Mouse (Mus musculus): Measurements from ENCODE around the gene Sae1. TPM values are rescaled to one million over a fixed set of nuclear protein-coding genes. Genes with fewer than 3 reads are reported as not detected.

Sae1 gene
- total and polyA plus RNA-seq, 2 experiments from 2014 or later, result 41.7 to 101 TPM

DNA sequence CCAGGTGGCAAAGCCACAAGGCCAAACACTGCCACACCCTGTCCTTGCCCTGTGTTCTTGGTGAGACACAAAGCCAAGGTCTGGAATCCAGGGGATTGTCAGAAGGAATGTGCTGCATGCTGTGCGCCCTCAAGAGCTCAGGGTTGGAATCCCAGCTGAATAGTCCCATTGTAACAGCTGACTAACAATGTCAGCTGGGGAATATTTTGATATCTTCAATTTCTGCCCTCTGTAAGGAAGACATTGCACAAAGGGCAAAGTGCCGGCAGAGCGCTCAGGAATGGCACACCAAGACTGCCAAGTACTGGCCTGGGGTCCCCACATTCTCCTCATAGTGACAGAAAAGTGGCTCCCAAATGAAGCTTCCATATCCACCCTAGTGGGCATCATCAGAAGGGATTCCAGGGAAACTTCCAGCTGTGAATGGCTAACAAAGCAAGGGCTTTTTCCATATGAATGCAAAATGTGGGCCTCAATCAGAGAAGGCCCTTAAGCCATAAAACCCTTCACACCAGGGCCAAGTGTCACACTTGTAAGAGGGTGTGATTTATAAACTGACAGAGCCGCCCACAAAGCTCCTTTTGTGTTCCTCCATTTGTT is 22.6 kb downstream of the Sae1 start:
- peaks cover 4% of the 10 kb centered on the region; the same call in 1 of the 2 replicates for H3K4me1 ChIP-seq (ENCODE audit: control insufficient read depth, insufficient read depth)
- DNase-seq (ENCODE audit: low spot score) (no peak), ATAC-seq (ENCODE audit: insufficient read depth, low read depth) (peak; percentile 75)
- H3K4me2 ChIP-seq (ENCODE audit: low read depth, low read length), result no peak overlapping the region
- H3K9ac ChIP-seq (replicated peaks; ENCODE audit: low read depth, low read length), result no peak overlapping the region; the same call in 1 of the 2 replicates
- H3K27me3 ChIP-seq (ENCODE audit: control insufficient read depth, insufficient read depth, low read length), result no peaks in the 10 kb centered on the region
- TF ChIP-seq CTCF (IDR thresholded peaks at IDR 0.05; ENCODE audit: low read depth) (no peak; the same call in 1 of the 2 replicates), EP300 (IDR thresholded peaks at IDR 0.05; ENCODE audit: low read depth) (no peak)
- H3K4me3 ChIP-seq (ENCODE audit: low read depth, low read length), result no peak overlapping the region
- 40% methylated on average over 4 of the region's 4 CpGs for WGBS
- no peaks in the 10 kb centered on the region for H3K9me3 ChIP-seq (replicated peaks; ENCODE audit: control insufficient read depth, low read length)
- H3K27ac ChIP-seq (ENCODE audit: low read depth), result peak overlapping the region; percentile 67
- peaks cover 68% of the 10 kb centered on the region for H3K36me3 ChIP-seq (replicated peaks; ENCODE audit: control insufficient read depth, insufficient read depth, low read length)

DNA sequence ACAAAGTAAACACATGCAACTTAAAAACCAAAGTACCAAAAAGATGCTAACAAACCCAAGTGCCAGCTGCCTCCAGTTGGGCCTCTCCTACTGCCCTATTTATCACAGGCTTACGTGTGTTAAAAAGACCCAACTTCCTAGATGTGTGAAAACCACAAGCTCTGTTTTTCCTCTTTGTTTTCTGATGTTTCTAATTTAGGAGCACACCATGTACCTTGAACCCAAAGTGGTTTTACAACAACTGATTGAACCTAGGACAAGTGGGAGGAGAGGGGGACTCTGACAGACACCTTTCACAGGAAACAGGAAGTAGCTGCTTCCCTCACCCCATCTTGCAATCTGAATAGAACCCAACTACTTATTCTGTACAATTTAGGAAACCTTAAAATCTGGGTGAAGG is 23.3 kb downstream of the Sae1 start:
- Histone ChIP-seq H3K27ac (ENCODE audit: low read depth) (peak overlapping the region; percentile 67), H3K36me3 (replicated peaks; ENCODE audit: control insufficient read depth, insufficient read depth, low read length) (peaks cover 62% of the 10 kb centered on the region), H3K9me3 (replicated peaks; ENCODE audit: control insufficient read depth, low read length) (no peaks in the 10 kb centered on the region), H3K27me3 (ENCODE audit: control insufficient read depth, insufficient read depth, low read length) (no peaks in the 10 kb centered on the region), H3K4me1 (ENCODE audit: control insufficient read depth, insufficient read depth) (peaks cover 4% of the 10 kb centered on the region; the same call in 1 of the 2 replicates), H3K4me3 (ENCODE audit: low read depth, low read length) (no peak overlapping the region), H3K4me2 (ENCODE audit: low read depth, low read length) (no peak overlapping the region), H3K9ac (replicated peaks; ENCODE audit: low read depth, low read length) (no peak overlapping the region)
- 61% methylated on average over 1 of the region's 1 CpGs for WGBS
- no peak for ATAC-seq (ENCODE audit: insufficient read depth, low read depth)
- DNase-seq (ENCODE audit: low spot score), result no peak
- TF ChIP-seq EP300 (IDR thresholded peaks at IDR 0.05; ENCODE audit: low read depth), result no peak
- TF ChIP-seq CTCF (IDR thresholded peaks at IDR 0.05; ENCODE audit: low read depth), result no peak

DNA sequence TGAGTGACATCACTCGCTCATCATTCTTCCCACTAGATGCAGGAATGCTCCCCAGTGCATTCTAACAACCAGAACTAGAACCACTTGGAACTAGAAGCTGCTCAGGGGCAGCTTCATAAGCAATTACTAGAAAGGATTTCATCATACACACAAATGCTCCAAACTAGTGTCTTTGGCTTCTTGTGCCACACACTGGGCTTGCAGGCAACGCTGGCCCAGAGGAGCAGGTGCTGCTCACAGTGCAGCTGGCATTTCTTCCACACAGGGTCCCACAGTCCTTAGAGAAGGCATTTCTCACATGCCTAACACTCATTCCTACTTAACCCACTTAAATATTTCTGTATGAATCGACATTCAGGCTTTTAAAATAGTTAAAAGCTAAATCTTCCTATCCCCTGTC is 30.0 kb downstream of the Sae1 start:
- Histone ChIP-seq H3K4me2 (ENCODE audit: low read depth, low read length) (no peak overlapping the region), H3K4me1 (ENCODE audit: control insufficient read depth, insufficient read depth) (no peaks in the 10 kb centered on the region), H3K4me3 (ENCODE audit: low read depth, low read length) (no peak overlapping the region), H3K9me3 (replicated peaks; ENCODE audit: control insufficient read depth, low read length) (no peaks in the 10 kb centered on the region), H3K9ac (replicated peaks; ENCODE audit: low read depth, low read length) (no peak overlapping the region), H3K27me3 (ENCODE audit: control insufficient read depth, insufficient read depth, low read length) (no peaks in the 10 kb centered on the region), H3K36me3 (replicated peaks; ENCODE audit: control insufficient read depth, insufficient read depth, low read length) (peaks cover 59% of the 10 kb centered on the region), H3K27ac (ENCODE audit: low read depth) (no peak overlapping the region)
- TF ChIP-seq EP300 (IDR thresholded peaks at IDR 0.05; ENCODE audit: low read depth), result no peak
- TF ChIP-seq CTCF (IDR thresholded peaks at IDR 0.05; ENCODE audit: low read depth), result no peak
- no peak for DNase-seq (ENCODE audit: low spot score)
- ATAC-seq (ENCODE audit: insufficient read depth, low read depth), result no peak
- WGBS, result 72% methylated on average over 3 of the region's 3 CpGs

DNA sequence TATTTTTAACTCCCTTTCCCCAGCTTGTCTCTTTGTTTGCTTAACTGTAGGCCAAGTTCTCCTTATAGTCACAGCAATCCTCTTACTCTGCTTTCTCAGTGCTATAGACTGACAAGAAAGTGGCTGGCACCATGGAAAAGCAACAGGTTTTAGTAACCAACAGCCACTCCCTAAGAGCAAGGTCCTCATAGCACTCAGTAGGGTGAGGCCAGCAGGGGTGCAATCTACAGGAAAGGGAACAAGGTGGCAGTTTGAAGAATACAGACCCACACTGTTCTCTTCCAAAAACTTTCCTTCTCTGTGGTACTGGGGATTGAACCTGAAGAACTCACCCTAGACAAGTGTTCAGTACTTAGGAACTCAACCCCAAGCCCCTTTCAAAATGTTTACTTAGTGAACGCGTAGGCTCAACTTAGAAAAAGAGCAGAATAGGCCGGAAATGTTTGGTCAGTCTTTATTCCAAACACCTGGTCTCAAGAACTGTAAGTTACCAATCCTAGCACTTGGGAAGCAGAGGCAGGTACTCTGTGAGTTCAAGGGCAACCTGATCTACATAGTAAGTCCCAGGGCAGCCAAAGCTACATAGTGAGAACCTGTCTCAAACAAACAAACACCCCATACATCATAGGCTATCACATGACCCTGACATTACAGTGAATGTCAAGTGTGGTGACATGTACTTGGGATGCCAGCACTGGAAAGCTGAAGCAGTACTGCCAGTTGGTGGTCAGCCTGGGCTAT is 31.6 kb downstream of the Sae1 start:
- Histone ChIP-seq H3K4me2 (ENCODE audit: low read depth, low read length) (no peak overlapping the region), H3K36me3 (replicated peaks; ENCODE audit: control insufficient read depth, insufficient read depth, low read length) (peaks cover 60% of the 10 kb centered on the region), H3K9me3 (replicated peaks; ENCODE audit: control insufficient read depth, low read length) (no peaks in the 10 kb centered on the region), H3K4me1 (ENCODE audit: control insufficient read depth, insufficient read depth) (no peaks in the 10 kb centered on the region), H3K27me3 (ENCODE audit: control insufficient read depth, insufficient read depth, low read length) (no peaks in the 10 kb centered on the region), H3K4me3 (ENCODE audit: low read depth, low read length) (no peak overlapping the region), H3K9ac (replicated peaks; ENCODE audit: low read depth, low read length) (no peak overlapping the region), H3K27ac (ENCODE audit: low read depth) (no peak overlapping the region)
- no peak for TF ChIP-seq EP300 (IDR thresholded peaks at IDR 0.05; ENCODE audit: low read depth)
- TF ChIP-seq CTCF (IDR thresholded peaks at IDR 0.05; ENCODE audit: low read depth), result no peak
- WGBS, result 95% methylated on average over 3 of the region's 3 CpGs
- no peak for DNase-seq (ENCODE audit: low spot score)
- ATAC-seq (ENCODE audit: insufficient read depth, low read depth), result no peak

DNA sequence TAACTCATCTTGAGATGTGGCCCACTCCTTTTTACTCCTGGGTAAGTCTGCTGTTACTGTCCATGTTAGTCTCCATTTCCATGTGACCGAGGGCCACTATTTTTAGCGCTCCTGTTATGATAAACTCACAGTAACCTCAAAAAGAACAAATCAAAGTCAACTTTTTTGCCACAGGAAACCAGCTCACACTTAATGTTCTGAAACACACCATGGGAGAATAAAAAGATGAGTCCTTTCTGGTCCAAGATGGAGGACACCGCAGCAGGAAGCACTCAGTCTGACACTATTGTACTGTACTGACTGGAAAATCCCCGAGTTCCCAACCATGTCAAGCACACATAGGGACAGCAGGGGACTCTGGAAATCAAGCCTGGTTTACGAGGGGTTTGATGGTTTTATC is 37.6 kb downstream of the Sae1 start:
- TF ChIP-seq CTCF (IDR thresholded peaks at IDR 0.05; ENCODE audit: low read depth), result no peak
- no peak for TF ChIP-seq EP300 (IDR thresholded peaks at IDR 0.05; ENCODE audit: low read depth)
- 33% methylated on average over 5 of the region's 5 CpGs for WGBS
- H3K36me3 ChIP-seq (replicated peaks; ENCODE audit: control insufficient read depth, insufficient read depth, low read length), result peaks cover 45% of the 10 kb centered on the region
- ATAC-seq (ENCODE audit: insufficient read depth, low read depth), result no peak; the same call in 1 of the 2 replicates
- peaks cover 7% of the 10 kb centered on the region; the same call in 1 of the 2 replicates for H3K4me1 ChIP-seq (ENCODE audit: control insufficient read depth, insufficient read depth)
- H3K27ac ChIP-seq (ENCODE audit: low read depth), result peak overlapping the region; percentile 69
- H3K4me2 ChIP-seq (ENCODE audit: low read depth, low read length), result no peak overlapping the region
- DNase-seq (ENCODE audit: low spot score), result no peak
- no peak overlapping the region for H3K4me3 ChIP-seq (ENCODE audit: low read depth, low read length)
- no peaks in the 10 kb centered on the region for H3K9me3 ChIP-seq (replicated peaks; ENCODE audit: control insufficient read depth, low read length)
- H3K27me3 ChIP-seq (ENCODE audit: control insufficient read depth, insufficient read depth, low read length), result no peaks in the 10 kb centered on the region
- no peak overlapping the region for H3K9ac ChIP-seq (replicated peaks; ENCODE audit: low read depth, low read length)
